Mouse (Mus musculus): ENCODE data around the gene Dnajc13.

DNA sequence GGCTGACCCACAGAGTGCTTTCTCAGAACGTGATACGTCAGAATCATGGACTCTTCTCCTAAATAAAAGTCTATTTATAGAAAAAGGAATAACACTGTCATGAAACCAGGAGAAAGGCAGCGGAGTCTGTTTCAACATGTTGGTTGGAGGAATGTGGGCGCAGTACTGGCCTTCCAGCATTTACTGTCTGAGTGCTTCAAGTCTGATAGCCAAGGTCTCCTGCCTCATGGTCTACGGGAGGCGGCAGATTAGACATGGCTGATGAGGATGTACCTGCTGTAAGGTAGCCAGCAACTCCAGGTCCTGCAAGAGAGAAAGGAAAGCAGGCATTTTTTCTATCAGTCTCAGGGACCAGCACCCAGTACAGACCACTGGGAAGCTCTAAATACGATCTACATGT is 110.6 kb downstream of the Dnajc13 start:
- TF ChIP-seq CTCF (IDR thresholded peaks at IDR 0.05; ENCODE audit: borderline replicate concordance, insufficient read depth, low read length), result no peak
- no peak for TF ChIP-seq POLR2A (IDR thresholded peaks at IDR 0.05; ENCODE audit: low read depth, low read length)
